Mouse (Mus musculus) urinary bladder, postnatal 4 days (tissue): ENCODE measurements around the gene Pnpo.

Experiments used
- DNase-seq, 2 experiments: peaks; one replicate each; pipeline ENCODE4 v3.0.0; 2021 to 2022; ENCODE audit warnings: low spot score in 2 of 2

Gene Pnpo

DNA sequence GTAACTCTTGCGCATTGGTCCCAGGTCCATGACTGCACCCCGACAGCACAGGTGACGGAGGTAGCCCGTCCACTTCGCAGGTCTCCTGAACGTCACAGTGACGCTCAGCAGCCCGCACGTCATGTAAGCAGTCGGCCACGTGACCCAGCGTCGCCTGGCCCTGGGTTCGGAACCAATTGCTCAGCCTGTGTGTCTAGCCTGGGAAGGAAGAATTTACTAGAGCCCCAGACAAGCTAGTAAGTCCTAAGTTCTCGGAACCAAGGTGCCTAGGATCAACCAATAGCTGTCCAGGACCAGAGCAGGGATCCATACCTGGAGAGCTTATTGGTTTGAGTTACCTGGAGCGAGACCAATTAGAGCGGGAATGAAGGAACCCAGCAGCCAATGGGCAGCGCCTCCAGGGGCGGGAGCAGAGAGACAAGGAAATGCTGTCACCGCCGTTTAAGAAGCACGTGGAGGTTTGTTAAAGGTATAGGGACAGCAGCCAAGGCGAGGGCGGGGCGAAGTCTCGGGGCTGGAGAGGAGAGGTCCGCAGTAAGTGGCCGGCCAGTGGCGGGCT lies at the start of gene Pnpo:
Pnpo (minus strand) TSS at position 241 of the 559 bp plus-strand sequence.
- DNase-seq, result peak; percentile 85 to 86

DNA sequence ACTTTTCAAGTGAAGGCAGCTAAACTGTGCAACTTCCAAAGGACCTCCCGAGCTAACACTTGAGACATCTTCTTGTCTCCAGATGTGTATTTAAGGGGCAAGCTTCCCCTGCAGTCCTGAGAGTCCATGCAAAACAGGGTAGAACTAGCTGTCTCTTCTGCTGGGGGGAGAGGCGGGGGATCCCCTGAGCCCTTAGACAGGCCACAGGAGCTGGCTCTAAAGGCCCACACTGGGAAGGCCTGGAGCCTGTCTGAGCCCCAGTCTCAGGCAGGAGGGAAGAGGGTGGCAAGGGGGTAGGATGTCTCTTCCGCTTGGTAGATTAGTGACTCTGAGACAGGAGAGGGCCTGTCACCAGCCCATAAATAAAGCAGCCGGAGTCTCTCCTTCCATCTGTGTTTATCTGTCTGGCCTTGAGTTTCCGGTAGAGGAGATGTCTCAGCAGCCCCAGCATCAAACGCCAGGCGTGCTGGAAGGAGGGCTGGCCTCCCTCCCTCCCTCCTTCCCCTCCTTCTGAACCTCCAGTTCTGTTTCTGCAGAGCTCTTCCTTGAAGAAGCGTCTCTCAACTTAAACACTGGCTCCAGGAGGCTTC lies 49.0 kb upstream of the Pnpo start:
- no peak for DNase-seq

DNA sequence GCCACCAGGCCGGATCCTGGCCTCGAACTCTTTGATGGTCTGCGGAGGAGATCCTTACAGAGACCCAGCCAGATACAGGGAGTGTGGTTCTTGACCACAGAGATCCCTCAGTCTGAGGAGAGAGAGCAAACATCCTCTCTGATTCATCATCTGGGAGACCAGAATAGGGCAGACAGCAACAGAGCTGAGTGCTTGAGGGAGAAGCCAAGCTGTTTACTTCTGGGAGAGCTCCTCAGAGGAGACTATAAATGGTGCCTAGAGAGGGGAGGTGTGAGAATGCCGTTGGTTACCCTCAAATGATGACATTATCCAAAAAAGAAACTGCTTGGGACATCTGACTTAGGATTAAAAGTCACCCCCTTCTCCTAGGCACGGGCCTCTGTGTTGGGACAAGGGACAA lies 47.7 kb upstream of the Pnpo start:
- no peak for DNase-seq

DNA sequence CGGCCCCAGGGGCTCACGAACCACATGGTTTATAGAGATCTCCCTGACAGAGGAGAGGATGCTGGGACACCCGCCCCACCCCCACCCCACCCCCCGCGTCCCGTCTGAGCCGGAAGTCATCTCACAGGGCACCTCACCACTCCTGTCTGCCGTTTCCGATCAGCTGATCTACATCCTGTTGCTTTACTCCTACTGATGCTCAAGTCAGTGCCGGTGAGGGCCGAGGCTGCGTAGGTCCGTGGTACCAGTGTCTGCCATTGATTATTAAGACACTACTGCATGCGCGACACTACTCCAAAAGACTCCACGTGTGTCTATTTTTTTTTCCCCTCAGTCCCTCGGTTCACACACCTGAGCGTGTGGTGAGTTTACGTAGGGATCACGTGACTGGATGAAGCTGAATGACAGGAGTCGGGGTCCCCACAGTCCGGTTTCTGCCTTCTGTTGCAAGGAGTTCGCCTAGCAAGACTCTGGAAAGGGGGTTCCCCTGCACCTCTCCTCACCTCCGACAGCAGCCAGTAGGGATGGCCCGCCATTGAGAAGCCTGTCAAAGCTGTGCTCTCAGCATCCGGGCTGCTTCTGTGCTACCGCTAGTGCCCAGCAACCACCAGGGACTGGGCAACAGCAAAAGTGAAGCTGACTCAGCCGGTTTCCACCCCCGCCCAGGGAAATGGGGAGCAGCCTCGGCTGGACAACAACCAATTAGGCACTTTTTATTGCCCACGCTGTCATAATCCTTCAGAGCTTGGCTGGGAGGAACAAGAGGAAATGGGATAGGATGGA lies 44.3 kb upstream of the Pnpo start:
- DNase-seq, result no peak

DNA sequence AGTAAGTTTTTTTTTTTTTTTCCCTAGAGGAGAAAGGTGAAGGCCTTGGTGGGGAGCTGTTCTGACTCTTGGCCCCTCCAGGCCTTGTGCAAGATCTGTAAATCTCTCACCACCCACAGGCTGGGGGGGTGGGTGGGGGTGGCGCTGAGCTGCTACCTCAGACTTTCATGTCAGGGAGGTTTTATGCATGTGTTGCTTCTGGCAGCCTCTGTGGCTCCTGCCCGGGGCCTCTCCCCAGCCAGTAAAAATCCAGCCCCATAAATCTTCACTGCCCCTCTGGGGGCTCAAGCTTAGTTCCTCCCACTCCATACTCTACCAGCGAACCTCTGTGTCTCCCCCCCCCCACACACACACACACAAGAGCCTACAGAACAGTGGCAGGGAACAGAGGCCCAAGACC lies 42.7 kb upstream of the Pnpo start:
- DNase-seq, result no peak

DNA sequence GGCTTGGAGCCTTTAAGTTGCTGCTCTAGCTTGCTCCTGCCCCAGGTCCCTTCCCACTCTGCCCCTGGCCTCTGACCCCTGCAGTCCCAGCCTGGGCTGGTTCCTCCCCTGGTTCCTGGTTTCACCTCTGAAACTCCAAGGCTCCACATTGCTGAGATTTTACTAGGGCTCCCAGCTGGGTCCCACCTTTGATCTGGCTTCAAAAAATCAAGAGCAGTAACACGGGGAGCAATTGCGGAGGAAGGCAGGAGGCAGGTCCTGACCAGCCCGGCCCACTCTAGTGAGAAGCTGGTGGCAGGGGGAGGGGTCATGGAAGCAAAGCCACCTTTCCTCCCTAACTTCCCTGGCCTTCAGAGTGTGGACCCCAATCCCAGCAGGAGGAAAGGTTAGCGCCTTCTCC lies 41.1 kb upstream of the Pnpo start:
- DNase-seq, result no peak

DNA sequence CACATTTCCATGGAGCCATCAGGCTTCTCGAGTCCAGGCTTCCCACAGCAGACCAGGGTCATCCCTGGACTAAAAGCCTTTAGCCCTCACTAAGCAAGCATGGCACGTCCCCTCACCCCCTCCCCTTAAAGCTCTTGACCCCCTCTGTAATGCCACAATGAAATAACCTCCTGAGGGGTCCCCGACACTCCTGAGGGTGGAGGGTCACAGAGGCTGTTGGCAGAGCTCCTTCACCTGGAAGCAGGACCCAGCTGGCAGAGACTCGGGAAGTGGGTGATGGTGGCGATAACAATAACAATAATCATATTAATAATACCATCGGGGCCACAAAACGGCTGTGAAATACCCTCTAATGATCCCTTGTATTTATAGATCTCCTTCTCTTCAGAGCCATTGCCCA lies 39.1 kb upstream of the Pnpo start, which contains the start of gene Sp2:
Sp2 (minus strand) TSS at position 101 of the 400 bp plus-strand sequence.
- DNase-seq, result no peak

DNA sequence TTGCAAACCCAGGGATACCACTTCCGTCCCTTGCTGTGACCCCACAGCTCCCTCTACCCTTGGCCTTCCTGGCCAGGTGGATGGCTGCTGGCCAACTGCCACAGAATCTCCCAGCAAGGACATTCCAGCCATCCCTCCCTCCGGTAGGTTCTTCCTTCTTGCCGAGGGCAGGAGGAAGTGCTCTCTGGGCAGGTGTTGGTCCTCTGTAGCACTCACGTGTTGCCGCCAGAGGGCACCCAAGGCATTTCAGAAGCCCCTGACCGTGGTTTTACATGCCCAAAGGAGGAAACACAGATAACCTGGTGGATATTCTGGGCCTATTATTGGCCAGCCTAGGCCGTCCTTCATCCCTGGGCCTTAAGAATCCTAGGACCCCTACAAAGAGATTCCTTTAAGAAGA lies 38.6 kb upstream of the Pnpo start:
- peak; percentile 67 to 78 for DNase-seq

DNA sequence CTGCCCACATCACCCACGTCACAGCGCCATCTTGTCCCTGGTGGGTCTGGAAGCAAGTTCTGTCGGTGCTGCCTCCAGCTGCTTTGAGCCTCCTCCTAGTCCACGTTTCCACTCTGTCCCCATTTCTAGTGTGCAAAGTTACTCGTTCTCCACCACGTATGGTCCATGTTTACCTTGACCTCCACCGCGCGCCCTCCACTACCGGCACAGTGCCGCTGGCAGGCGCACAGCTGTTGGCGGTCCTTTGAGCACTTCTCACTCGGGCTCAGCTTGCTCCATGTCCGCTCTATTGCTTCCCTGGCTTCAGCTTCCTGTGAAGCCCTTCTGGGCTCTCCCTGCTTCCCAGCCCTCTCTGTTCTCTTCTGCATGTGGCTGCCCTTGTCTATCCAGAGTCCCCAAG lies 37.7 kb upstream of the Pnpo start:
- DNase-seq, result no peak

DNA sequence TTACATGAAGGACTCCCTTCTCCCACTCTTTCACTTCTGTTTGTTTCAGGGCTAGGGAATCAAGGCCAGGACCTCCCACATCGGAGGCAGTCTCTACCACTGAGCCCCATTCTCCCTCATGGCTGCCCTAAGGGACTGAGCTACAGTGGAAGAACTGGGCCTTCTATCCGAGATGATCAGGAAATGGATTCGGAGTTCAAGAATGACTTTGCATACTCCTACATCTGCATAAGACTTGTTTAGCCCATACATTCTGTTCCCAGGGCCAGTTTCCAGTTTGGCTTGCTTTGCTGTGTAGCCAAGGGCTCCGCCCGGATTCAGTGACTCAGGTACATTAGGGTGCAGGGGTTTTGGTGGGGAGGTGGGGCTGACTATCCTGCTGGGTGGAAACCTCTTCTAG lies 36.2 kb upstream of the Pnpo start:
- no peak for DNase-seq

DNA sequence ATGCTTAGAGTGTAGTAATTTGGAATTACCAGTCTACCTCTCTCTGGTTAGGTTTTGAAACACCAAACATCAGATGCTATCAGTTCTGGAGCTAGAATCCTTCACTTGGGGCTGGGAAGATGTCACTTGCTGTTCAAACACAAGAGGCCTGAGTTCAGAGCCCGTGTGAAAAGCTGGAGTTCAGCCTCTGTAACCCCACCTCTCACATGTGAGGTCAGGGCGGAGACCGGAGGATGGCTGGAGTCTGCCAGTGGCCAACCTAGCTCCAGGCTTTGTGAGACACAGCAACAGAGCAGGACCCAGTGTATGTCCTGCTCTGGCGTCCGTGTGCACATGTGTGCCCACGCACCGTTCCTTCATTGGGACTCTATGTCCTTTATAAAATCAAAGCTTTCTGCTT lies 35.5 kb upstream of the Pnpo start:
- no peak for DNase-seq

DNA sequence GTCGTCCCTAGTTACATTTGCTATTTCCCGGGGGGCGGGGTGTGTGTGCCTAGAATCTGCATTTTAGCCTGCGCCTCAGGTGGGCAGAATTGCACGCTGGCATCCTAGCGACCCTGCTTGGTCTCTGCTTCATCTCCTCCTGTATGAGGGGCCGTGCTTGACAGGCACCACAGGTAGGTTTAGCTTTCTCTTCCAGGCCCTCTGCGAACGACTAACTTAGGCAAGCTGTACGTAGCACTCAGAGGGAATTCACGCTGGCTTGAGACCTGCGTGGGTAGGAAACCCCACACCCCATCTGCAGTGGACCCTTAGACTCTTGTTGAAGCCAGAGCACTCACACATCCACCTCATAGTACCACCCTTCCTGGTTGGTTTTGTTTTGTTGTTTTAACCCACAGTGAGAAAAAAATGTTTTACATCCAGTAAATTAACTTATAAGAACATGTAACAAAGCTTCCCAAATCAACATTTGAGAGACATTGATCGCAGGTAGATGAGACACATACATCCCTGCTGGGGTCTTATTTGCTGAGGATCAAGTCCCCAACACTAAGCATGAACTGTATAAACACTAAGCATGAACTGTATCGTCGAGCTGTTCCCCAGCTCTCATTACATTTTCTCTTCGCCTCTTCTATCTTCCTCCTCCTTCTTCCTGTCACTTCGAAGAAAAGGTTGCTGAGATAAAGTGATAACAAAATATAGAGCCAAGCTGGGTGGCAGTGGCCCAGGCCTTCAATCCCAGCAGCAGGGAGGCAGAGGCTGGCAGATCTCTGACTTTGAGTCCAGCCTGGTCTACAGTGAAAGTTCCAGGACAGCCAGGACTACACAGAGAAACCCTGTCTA lies 34.8 kb upstream of the Pnpo start:
- no peak for DNase-seq

DNA sequence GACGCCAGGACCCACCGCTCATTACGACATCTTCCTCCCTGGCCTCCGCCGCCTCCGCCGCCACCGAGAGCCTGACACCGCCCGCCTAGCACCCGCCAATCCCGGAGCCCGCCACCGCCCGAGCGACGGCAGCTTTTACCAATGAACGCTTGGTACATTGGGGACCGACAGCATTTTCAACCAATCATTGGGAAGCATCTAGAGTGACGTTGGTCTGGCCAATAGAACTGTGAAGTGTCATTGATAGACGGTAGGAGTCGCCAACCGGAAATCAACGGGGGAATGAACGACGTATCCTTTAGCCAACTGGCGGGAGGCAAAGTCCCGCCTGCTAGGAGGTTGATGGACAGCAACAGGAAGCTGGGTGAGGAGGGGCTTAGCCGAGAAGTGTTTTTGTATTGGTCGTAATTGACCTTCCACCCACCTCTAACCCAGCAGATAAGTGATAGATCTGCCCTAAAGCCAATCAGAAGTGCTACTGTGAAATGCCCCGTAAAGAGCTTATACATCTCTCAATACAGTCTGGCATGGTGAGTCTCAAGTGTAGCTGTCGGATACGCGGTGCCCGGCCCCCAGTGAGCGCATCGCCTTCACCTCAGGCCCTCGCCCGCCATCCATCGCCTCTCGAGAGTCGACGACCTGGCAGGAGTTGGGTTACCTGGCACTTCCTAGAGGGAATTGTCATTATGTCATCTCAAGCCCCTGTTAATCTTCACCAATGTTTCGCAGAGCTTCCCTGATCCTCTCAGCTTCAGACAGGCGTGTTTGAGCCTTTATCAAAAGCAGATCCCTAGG lies 34.0 kb upstream of the Pnpo start:
- peak; percentile 98 to 99 for DNase-seq

DNA sequence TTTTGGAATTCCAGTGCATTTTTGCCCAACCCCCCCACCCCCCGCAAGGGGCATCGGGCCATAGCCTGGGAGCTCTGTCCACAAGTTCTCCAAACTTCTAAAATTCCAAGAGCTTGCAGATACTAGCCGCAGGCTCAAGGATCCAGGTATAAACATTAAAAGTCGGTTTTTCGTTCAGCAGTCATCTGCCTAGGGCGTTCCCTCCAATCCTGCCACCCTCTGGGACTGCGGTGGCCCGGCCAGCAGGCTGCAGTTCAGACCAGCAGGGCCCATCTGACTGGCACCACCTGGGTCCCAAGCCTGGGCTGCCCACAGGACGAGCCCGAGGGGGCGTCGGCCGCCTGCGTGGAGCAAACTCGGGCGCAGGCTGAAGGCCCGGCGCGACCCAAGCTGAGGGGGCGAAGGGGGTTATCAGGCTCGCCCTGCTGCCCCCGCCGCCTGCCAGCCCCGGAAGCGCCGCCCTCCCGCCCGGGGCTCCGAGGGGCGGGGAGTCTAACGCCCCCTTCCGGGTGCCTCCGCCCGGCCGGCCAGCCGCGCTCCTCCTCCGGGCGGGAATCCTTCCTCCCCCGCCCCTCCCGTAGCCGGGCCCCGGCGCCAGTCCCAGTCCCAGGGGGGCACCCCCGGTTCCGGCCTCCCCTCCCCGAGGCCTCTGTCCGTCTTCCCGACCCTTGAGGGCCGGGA lies 33.3 kb upstream of the Pnpo start:
- DNase-seq, result peak; percentile 88 to 89

DNA sequence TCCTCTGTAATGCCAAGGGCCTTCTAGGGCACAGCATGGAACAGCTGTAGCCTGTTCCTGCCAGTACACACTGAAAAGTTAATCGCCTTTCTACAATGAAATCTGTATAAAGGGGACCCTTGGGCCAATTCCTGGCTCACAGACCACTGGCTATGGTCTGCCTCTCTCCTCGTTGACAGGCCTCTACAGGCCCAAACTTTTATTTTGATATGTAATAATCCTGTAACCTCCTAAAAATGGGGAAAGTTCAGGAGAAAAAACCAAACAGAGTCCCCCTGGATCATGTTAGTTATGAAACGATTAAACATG lies 32.5 kb upstream of the Pnpo start:
- DNase-seq, result no peak

DNA sequence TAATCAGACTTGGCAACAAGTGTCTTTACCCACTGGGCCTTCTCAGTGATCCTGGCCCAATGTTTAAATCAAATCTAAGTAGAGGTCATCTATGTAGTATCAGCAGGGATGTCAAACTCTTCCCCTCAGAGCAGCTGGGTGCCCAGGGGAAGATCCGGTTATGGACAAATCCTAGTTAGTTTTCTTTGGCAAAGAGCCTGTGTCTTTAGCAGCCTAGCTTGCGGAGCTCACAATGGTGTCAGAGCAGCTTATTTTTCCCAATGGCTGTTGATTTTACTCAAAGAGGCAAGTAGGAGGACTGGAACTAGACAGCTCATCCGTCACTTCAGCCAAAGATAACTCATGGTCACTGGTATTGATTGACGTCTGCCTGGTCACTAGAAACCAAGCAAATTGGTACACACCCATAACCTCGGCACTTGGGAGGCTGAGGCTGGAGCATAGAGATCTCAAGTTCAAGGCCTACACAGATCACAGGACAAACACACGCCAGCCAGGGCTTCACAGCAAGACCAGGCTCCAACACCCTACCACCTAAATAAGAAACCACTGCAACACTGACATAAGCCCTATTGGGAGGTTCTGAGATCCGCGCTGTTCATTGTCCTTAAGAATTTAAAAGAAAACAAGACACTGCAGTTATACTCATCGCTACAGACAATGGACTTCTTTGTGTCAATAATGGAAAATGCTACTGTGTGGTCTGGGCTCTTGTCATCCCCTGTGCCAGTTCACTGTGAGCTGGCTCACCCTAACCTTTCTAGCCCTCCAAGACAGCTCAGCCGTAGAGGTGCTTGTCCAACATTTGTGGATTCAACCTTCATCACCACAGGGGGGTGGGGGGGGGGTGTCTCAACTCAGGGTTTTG lies 32.0 kb upstream of the Pnpo start:
- no peak for DNase-seq

DNA sequence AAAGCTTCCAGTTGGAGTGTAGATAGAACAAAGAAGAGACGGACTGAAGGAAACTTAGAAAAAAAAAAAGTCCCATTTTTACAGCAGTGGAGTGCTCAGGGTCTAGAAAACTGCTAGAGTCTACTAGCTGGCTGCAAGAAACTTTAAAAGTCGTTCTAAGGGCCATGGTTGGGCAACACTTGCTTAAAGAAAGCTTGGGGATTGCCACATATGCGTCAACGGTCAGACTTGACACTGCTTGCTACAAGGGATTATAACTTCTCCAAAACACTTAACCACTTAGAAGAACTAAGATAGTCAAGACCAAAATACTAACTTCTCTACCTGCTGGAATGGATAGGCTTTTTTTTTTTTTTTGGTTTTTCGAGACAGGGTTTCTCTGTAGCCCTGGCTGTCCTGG lies 31.0 kb upstream of the Pnpo start:
- DNase-seq, result no peak

DNA sequence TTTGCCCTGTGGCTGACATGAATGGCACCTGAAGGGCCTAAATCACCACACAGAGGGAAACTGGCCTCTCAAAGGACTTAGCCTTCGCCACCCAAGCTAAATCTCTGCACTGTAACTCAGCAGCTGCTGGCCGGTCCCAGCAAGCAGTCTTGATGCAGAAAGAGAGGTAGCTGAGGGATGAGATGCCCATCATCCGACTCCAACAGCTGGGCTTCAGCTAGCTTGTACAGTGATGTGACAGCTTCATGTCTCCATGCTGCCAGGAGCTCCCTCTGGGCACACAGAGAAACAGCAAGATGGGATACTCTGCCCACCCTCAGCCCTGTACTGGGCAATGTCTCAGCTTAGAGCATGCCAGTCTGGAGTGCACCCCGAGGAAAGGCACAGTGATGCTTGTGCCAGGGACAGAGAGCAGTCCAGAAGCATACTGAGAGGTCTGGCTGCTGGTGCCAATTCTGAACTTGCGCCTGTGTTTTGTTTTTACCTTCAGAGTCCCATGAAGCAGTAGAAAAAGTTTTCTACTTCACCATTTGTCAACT lies 29.7 kb upstream of the Pnpo start:
- DNase-seq, result no peak

DNA sequence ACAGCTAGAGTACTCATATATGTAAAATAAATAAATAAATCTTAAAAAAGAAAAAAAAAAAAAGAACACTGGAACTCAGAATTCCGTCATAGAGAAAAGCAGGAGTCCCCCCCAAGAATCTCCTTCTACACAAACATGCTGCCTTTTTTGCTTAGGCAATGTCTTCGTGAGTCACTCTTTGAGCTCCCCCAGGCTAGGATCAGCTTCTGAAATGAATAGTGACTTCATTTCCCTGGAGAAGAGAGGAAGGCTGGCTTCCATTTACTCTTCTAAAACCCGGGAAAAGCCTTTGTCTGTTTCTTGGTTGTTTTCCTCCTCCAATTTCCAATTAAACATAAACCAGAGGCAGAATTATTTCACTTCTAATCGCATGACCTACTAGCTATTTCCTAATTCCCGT lies 29.1 kb upstream of the Pnpo start:
- DNase-seq, result no peak

DNA sequence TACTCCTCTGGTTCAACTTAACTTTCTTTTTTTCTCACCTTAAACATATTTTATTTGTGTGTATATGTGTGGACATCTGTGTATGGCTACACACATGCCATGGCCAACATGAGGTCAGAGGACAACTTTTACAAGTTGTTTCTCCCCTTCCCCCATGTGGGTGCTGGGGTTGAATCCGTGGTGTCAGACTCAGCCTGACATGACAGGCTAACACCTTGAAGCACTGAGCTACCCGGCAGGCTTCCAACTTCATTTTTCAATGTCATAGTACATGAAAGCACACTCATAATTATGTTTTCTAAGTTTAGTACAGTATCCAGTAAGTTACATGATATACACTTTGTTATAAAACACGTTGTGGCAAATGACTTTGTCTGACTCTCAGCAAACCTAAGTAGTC lies 26.6 kb upstream of the Pnpo start:
- no peak for DNase-seq
